Mouse (Mus musculus) CD4-positive, CD25-positive, alpha-beta regulatory T cell (primary cell): Measurements from ENCODE around the gene Kcnmb1. TPM values are rescaled to one million over a fixed set of nuclear protein-coding genes. Genes with fewer than 3 reads are reported as not detected.

Experiments used
- polyA plus RNA-seq: library from polyadenylated mRNA; unstranded; fragments of 100-300 nt; shearing (Covaris generic); gene quantifications from one replicate; pipeline ENCODE4 v1.2.1, GENCODE M21; 2017

The Kcnmb1 gene
- polyA plus RNA-seq: 0.23 TPM

GRCm38 (mm10) chr11:33962688-33963407, at the start of gene Kcnmb1:
Gene Kcnmb1 (plus strand): TSS chr11:33963013.

DNA sequence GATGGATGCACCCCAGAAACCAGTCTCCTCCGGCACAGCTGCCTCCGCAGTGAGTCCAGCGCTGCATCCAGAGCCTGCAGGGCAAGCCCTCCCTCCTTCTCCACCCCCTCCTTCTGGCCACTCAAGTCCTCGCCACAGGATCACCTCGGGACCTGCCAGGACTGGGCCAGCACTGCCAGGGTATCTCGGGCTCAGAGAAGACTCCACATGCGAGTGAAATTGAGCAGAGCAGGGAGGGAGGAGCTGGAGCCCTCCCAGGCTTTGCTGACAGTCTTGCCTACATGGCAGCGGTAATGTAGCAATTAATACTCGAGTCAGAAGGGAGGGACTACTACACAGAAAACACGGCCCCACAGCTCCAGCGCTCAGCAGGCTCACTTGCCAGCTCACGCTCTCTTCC, 30.1 kb downstream of the Kcnmb1 start, which contains the start of gene Kcnip1:
Gene Kcnip1 (minus strand): TSS at position 215 of the 400 bp plus-strand sequence.

Other genes starting within 250 kb of the Kcnmb1 start
- not detected for gene Kcnip1, start 30.1 kb downstream of the Kcnmb1 start, polyA plus RNA-seq
- 391 TPM for gene Lcp2, start 83.9 kb downstream of the Kcnmb1 start, polyA plus RNA-seq
- gene 4930469K13Rik, start 135.5 kb downstream of the Kcnmb1 start, polyA plus RNA-seq: 1.1 TPM
- not detected for gene Foxi1, start 245.1 kb downstream of the Kcnmb1 start, polyA plus RNA-seq